Mouse (Mus musculus) thymus, postnatal 10 days (tissue): ENCODE data around the gene Ssh2.

ENCODE experiments used
- DNase-seq, 2 experiments: peaks; one replicate each; pipeline ENCODE4 v3.0.0; 2021; ENCODE audit warnings: low spot score in 2 of 2

Ssh2 gene

GRCm38 (mm10) chr11:77215951-77216760 lies at the start of gene Ssh2:
Ssh2 (plus strand) TSS chr11:77216287.
- DNase-seq, result peak; percentile 79 to 85

GRCm38 (mm10) chr11:77173731-77174130 lies 42.4 kb upstream of the Ssh2 start:
- DNase-seq, result no peak

DNA sequence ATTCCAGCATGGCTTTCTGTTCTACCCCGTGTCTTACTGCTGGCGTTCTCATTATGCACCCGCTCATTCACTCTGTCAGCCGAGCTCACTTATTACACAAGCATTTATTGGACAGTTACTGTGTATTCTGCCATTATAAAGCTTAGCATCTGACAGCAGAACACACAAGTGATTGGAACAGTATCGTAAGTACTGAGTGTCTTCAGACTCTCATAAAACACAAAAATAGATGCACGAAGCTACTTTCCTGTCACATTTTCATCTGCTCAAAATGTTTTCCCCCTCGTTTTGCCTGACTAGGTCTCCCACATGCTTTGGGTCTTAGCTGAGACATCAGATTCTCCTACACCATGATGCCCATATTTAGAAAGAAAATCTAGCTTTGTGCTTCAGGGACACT lies 41.6 kb upstream of the Ssh2 start:
- no peak for DNase-seq

DNA sequence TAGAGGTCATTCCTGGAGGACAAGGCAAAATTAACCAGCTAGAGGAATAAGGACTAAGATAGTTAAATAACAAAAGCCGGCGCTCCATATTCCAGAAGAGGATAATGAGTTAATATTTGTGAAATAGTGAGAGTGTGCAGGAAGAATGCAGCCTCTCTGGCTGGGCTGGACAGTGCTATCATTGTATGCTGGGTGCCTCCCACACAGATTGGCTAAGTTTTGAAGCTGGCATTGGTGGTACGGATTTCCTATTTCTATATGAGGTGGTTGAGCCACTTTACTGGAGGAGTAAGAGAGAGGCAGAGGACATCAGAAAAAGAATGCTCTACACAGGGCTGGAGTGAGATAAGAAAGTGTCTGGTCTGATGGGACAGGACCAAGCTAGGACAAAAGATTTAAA lies 36.3 kb upstream of the Ssh2 start:
- DNase-seq, result no peak

DNA sequence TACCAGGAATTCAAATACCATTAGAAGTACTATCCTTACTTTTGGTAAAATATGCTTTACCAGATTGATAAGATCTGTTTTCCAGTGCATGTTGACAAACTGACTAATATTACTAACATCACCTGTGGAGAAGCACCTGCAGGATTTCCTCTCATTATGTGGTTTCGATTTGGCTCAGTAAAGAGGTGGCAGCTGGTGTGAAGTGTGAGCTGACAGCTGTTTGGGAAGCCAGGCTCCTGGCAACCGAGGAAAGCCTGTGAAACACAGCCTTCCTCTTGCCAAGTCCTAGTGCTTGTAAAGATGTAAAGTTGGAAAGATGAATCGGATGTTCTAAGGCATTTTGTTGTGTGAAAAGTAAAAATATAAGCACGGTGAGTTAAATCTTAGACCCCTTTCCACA lies 35.2 kb upstream of the Ssh2 start:
- peak; percentile 15 to 26 for DNase-seq

DNA sequence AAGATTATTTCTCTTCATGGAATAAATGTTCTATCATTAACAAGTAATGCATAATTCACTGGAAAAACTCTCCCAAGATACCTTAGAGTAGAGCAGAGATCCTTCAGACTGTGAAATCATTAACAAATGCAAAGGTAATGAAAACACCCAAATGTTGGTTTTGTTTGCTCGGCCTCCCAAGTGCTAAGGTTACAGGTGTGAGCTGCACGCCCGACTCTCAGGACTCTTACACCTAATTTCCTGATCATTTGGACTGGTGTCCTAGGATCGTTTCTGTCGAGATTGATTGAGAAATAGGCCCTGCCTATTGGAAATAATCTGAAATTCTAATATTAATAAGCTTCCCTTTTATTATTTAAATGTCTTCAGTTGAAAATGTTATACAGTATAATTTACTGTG lies 34.6 kb upstream of the Ssh2 start:
- no peak for DNase-seq

DNA sequence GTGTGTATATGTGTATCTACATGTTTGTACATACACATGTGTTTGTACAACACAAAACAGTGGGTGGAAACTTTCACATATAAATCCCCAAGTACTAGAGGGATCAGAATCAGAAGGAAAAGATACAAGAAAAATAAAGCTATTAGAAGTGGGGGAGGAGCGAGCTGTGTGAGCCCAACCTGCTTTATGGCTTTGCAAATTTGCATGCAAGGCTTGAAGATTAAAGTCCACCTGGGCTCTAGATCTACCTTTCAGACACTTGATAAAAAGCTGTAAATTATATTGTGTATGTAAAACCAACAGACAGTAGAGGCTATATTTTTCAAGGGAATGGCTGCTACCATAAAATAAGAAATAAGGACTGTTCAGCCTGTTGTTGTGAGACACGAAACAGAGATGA lies 34.0 kb upstream of the Ssh2 start:
- DNase-seq, result no peak

GRCm38 (mm10) chr11:77182616-77183015 lies 33.5 kb upstream of the Ssh2 start:
- DNase-seq, result no peak

DNA sequence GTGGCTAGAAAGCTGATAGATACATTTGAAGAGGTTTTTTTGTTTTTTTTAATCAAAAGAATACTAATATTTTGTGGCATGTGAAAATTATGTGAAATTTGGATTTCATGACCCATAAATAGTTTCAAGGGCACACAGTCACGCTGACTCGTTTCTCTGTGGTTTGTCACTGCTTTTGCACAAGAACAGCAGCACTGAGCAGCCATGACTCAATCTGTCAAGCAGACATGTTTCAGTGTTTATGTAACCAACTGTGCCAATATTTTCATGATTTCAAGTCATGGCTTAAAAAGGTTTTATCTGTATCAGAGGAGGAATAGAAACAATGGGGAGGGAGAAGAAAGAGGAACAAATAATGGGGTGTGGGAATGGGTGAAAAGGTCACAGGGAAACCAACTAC lies 31.2 kb upstream of the Ssh2 start:
- DNase-seq, result no peak

GRCm38 (mm10) chr11:77188868-77189267 lies 27.2 kb upstream of the Ssh2 start, which contains the start of gene Efcab5:
Efcab5 (minus strand) TSS chr11:77188968.
- no peak for DNase-seq

DNA sequence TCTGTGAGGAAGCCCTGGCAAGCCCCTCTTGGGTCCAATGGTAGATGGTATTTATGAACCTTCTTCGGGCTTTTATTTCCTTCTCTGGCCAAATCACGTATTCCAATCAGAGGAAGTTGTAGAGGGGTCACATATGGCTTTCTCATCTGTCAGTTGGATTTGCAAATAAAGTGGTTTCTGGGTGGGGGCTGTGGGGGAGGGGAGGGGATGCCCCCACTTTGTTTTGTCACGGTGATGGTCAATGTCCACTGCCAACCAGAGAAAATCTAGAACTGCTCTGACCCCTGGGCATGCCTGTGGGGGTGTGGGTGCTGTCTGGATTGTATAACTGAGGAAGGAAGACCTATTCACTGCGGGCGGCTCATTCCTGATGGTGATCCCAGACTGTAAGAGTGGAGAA lies 22.7 kb upstream of the Ssh2 start:
- no peak for DNase-seq

- DNase-seq, result no peak
Observed at GRCm38 (mm10) chr11:77193941-77194553, 22.0 kb upstream of the Ssh2 start.

DNA sequence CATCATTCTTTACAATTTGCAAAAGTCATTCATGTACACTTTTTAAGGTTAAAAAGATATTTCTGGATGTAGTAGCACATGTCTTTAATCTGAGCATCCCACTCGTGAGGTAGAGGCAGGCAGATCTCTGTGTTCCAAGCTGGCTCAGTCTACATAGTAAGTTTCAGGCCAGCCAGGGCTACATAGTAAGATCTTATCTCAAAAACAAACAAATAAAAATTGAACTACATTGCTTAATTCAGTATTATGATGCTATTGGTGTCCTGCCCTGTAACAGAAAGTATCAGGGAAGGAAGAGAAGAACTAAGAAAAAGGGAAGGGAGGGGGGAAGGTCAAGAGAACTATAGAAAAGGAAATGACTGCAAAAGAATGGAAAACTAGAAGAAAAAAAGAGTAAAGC lies 21.3 kb upstream of the Ssh2 start:
- no peak for DNase-seq

- DNase-seq, result no peak
Observed at GRCm38 (mm10) chr11:77195360-77196109, 20.6 kb upstream of the Ssh2 start.

GRCm38 (mm10) chr11:77196181-77197143 lies 19.6 kb upstream of the Ssh2 start:
- no peak for DNase-seq

GRCm38 (mm10) chr11:77199636-77200035 lies 16.5 kb upstream of the Ssh2 start:
- no peak for DNase-seq

DNA sequence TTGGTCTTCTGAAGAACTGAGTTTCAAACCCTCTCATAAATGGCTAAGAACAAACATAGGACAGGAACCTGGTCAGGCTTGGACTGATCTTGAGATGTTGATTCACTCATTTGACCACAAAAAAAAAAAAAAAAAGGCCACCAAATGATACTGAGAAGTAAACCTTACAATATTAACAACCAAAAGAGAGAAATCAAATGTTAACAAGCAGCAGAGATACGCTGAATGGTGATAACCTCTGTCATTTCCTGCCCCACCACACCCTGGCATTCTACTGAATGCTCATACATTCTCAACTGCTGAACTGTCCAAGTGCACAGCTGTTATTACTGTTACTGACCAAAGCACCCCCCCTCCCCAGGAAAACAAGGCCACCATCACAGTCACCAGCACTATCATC lies 15.4 kb upstream of the Ssh2 start:
- DNase-seq, result no peak

GRCm38 (mm10) chr11:77214142-77214692 lies 1.9 kb upstream of the Ssh2 start:
- no peak for DNase-seq

- DNase-seq, result peak; percentile 61 to 76
Observed at GRCm38 (mm10) chr11:77214755-77215154, 1.3 kb upstream of the Ssh2 start.

DNA sequence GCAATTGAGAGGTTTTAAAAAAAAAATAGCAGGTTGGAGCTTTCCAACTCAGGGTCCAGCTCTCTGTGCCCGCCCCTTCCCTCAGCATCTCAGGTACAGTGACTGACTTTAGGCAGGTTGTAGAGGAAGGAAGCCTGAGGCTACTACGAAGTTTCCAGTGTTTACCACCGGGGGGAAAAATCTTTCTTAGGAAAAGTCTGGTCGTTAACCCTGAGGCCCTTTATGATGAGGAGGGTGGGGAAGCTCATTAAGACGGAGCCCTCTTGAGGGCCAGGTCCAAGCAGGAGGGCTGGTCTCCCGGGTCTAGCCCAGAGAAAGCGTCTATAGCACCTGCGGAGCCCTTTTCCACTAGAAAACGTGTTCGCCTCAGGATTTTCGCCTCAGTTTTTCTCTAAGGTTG lies 604 bp upstream of the Ssh2 start:
- no peak for DNase-seq

- peak in 1 of 2 experiments; percentile 9 for DNase-seq
Observed at GRCm38 (mm10) chr11:77216761-77217130, 659 bp downstream of the Ssh2 start.
